Mouse (Mus musculus) lung, postnatal 0 days (tissue): ENCODE results near the gene Necab3. TPM values are rescaled to one million over a fixed set of nuclear protein-coding genes. Genes with fewer than 3 reads are reported as not detected.

ENCODE experiments used
- ATAC-seq: fragments of 200-750 bp; cut with Nextera tagmentation; 2 replicates; pipeline ENCODE4 v1.8.0; 2017; ENCODE audit warnings: moderate library complexity
- DNase-seq: peaks from one replicate; pipeline ENCODE4 v3.0.0-alpha.2; 2016; ENCODE audit warnings: low spot score
- H3K27ac ChIP-seq: fragments of 300-500 bp; sonication (generic); 2 replicates; pipeline ENCODE4 v1.5.1; 2014; ENCODE audit warnings: antibody characterized with exemption, mild to moderate bottlenecking, low read length, mixed read lengths
- H3K27me3 ChIP-seq: fragments of 300-500 bp; sonication (generic); replicated peaks from 2 replicates; pipeline ENCODE4 v1.6.1; 2014; ENCODE audit warnings: low read length, mixed read lengths; ENCODE audit not compliant: insufficient read depth
- H3K36me3 ChIP-seq: fragments of 300-500 bp; sonication (generic); 2 replicates; pipeline ENCODE4 v1.6.1; 2014; ENCODE audit warnings: low read length, mixed read lengths; ENCODE audit not compliant: insufficient read depth
- H3K4me1 ChIP-seq: fragments of 300-500 bp; sonication (generic); 2 replicates; pipeline ENCODE4 v1.6.1; 2014; ENCODE audit warnings: antibody characterized with exemption, low read depth, low read length, mixed read lengths; ENCODE audit not compliant: insufficient read depth
- H3K4me2 ChIP-seq: fragments of 300-500 bp; sonication (generic); replicated peaks from 2 replicates; pipeline ENCODE4 v1.6.1; 2014; ENCODE audit warnings: low read depth, mild to moderate bottlenecking, low read length, moderate library complexity, mixed read lengths
- H3K4me3 ChIP-seq: fragments of 300-500 bp; sonication (generic); 2 replicates; pipeline ENCODE4 v1.5.1; 2014; ENCODE audit warnings: low read depth, low read length
- H3K9ac ChIP-seq: fragments of 300-500 bp; sonication (generic); replicated peaks from 2 replicates; pipeline ENCODE4 v1.6.1; 2014; ENCODE audit warnings: low read depth, mild to moderate bottlenecking
- H3K9me3 ChIP-seq: fragments of 300-500 bp; sonication (generic); 2 replicates; pipeline ENCODE4 v1.6.1; 2016; ENCODE audit warnings: low read length, mixed read lengths
- CTCF ChIP-seq: IDR thresholded peaks from 2 replicates; pipeline ENCODE4 v1.5.1; 2016; ENCODE audit warnings: antibody characterized with exemption, mild to moderate bottlenecking
- EP300 ChIP-seq: IDR thresholded peaks from 2 replicates; pipeline ENCODE4 v1.6.1; 2016; ENCODE audit warnings: antibody characterized with exemption, mild to moderate bottlenecking, control low read depth
- WGBS: fragments of 180-500 bp; shearing (Covaris S2); extraction: QIAGEN DNeasy Blood & Tissue Kit; methylation state at CpG from one replicate; pipeline ENCODE4 v1.1.7; 2014; 5-methylcytosine and 5-hydroxymethylcytosine counted together
- polyA plus RNA-seq: library from polyadenylated mRNA; unstranded; fragments of >200 nt; fragmentation: Nextera tagmentation; extraction: Ambion mirVana; gene quantifications from 2 replicates; pipeline ENCODE4 v1.2.1, GENCODE M21; 2015

Gene Necab3
- polyA plus RNA-seq, 1 experiment from 2014 or later = 0.81 TPM

DNA sequence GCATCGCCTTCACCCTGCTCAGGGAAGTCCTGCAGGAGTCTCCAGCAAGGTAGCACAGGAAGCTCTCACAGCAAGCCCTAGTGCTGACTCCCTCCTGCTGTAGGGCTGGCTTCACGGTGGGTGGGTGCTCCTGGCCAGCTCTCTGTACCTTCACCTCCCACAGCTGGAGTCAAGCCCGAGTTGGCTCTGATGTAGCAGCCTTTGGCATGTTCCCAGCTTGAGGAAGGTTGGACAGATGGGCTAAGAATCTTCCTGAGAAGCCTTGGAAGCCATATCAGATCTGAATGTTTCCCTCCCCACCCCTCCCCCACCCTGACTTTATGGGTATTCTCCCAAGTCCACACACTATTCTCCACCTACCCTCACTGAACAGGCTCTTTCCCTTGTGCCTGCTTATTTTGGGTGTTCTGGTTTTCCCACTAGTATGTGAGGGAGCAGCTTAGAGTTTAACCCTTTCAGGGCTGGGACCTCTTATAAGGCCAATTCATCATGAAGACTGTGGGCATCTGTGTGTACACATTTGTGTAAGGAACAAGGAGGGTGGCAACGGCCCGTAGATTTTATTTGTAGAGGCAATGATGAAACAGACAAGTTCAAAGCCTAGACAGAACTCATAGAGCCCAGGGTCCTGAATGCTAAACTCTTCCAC is 1.4 kb downstream of the Necab3 start:
- Histone ChIP-seq H3K4me2 (no peak overlapping the region), H3K4me3 (no peak overlapping the region), H3K27ac (no peak overlapping the region), H3K27me3 (no peaks in the 10 kb centered on the region), H3K36me3 (no peaks in the 10 kb centered on the region), H3K9ac (no peak overlapping the region), H3K9me3 (no peaks in the 10 kb centered on the region), H3K4me1 (peaks cover 4% of the 10 kb centered on the region; the same call in 1 of the 2 replicates)
- 31% methylated on average over 5 of the region's 5 CpGs for WGBS
- DNase-seq (no peak), ATAC-seq (no peak)
- no peak for TF ChIP-seq CTCF
- TF ChIP-seq EP300 = no peak

DNA sequence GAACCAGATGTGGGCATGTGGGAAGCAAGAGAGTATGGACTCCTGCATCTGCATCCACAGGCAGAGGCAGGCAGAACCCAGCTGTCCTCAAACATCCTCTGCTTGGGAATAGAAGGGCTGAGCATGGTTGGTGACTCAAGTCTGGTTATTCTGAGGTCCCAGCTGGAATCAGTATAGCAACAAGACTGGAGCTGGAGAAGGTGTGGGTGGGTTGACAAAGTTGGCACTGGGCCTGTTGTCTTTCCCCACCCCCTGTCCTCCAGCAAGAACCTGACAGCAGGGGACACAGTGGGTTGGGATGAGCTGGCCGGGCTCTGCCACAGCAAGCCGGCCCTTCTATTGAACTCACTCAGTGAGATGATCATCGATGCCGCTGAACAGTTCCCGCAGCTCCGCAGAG is 3.5 kb downstream of the Necab3 start:
- Histone ChIP-seq H3K4me2 (no peak overlapping the region), H3K27me3 (no peaks in the 10 kb centered on the region), H3K36me3 (no peaks in the 10 kb centered on the region), H3K4me1 (peaks cover 10% of the 10 kb centered on the region; the same call in 1 of the 2 replicates), H3K4me3 (no peak overlapping the region), H3K9ac (no peak overlapping the region), H3K27ac (no peak overlapping the region), H3K9me3 (no peaks in the 10 kb centered on the region)
- DNase-seq = peak; percentile 36
- TF ChIP-seq CTCF (no peak), EP300 (no peak)
- ATAC-seq = 0 out of 2 replicates have a peak, but pooled peaks have one; percentile 1
- WGBS = 75% methylated on average over 6 of the region's 6 CpGs

DNA sequence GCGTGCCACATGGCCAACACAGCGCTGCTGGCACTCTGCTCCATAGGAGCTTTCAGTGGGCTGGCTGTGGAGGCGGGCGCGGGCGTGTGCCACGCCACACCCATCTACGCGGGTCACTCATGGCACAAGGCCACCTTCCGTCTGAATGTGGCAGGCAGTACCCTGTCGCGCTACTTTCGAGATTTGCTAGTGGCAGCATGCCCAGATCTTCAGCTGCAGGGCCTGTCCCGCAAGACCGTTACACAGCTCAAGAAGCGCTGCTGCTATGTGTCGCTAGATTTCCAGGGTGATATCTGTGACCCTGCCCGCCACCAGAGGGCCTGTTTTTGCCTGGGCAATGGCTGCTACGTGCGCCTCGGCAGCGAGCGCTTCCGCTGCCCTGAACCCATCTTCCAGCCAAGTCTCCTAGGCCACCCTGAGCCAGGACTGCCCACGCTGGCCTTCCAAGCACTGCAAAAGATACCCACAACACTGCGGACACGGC is 6.2 kb downstream of the Necab3 start:
- ATAC-seq (peak; percentile 74), DNase-seq (peak; percentile 87)
- Histone ChIP-seq H3K36me3 (no peaks in the 10 kb centered on the region), H3K27ac (no peak overlapping the region), H3K4me3 (peak overlapping the region; percentile 23; the same call in 1 of the 2 replicates), H3K9ac (no peak overlapping the region), H3K4me1 (peaks cover 16% of the 10 kb centered on the region), H3K9me3 (no peaks in the 10 kb centered on the region), H3K27me3 (no peaks in the 10 kb centered on the region), H3K4me2 (peak overlapping the region; percentile 56)
- WGBS = 9% methylated on average over 27 of the region's 27 CpGs
- TF ChIP-seq CTCF (peak; percentile 83), EP300 (no peak)

DNA sequence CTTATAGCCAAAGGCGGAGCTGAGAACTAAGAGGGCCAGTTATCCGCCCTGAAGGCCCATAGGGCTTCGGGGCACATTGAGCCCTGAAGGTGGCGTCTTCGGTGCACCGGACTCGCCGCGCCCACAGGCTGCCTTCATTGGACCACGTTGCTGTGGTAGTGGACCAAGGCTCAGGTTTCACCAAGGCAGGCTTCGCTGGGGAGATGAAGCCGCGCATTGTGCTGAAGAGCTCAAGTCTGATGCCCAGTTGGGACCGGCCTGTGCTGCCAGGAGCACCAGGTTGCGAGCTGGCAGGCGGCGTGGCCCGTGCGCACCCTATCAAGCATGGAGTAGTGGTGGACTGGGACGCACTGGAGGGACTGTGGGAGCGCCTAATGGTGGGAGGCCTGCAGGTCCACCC is 6.8 kb downstream of the Necab3 start:
- H3K9me3 ChIP-seq = no peaks in the 10 kb centered on the region
- peaks cover 16% of the 10 kb centered on the region for H3K4me1 ChIP-seq
- WGBS = 25% methylated on average over 21 of the region's 21 CpGs
- TF ChIP-seq CTCF = peak; percentile 27; the same call in 1 of the 2 replicates
- no peak for TF ChIP-seq EP300
- no peak for DNase-seq
- no peaks in the 10 kb centered on the region for H3K36me3 ChIP-seq
- peak overlapping the region; percentile 23; the same call in 1 of the 2 replicates for H3K4me3 ChIP-seq
- no peaks in the 10 kb centered on the region for H3K27me3 ChIP-seq
- H3K27ac ChIP-seq = no peak overlapping the region
- peak; percentile 6 for ATAC-seq
- no peak overlapping the region for H3K9ac ChIP-seq
- peak overlapping the region; percentile 56 for H3K4me2 ChIP-seq

DNA sequence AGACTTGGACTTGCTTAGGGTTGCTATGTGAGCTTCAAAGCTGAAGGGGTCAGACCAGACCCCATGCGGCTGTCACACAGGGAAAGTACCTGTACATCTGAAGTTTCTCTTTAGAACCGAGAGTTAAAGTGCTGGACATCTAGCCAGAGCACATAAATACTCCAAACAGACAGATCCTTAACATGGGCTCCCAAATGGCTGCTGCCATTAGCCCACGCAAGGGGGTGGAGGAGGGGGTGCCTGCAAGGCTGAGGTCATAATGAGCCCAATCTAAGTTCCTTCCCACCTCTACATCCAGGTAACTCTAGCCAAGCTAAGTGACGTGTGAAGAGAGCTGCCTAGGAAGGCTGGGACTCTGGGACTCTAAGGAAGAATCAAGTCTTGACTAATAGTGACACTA is 7.2 kb downstream of the Necab3 start, which contains the start of gene Actl10:
Gene Actl10 (plus strand): TSS at position 301 of the 400 bp plus-strand sequence.
- no peak for TF ChIP-seq CTCF
- TF ChIP-seq EP300 = no peak
- 74% methylated on average over 4 of the region's 4 CpGs for WGBS
- Histone ChIP-seq H3K4me2 (peak within 1 kb of the TSS; percentile 56), H3K27me3 (no peaks in the 10 kb centered on the region), H3K4me3 (peak within 1 kb of the TSS; percentile 23; the same call in 1 of the 2 replicates), H3K4me1 (peaks cover 16% of the 10 kb centered on the region), H3K36me3 (no peaks in the 10 kb centered on the region), H3K27ac (no peak within 1 kb of the TSS), H3K9ac (no peak within 1 kb of the TSS), H3K9me3 (no peaks in the 10 kb centered on the region)
- ATAC-seq (no peak), DNase-seq (no peak)

DNA sequence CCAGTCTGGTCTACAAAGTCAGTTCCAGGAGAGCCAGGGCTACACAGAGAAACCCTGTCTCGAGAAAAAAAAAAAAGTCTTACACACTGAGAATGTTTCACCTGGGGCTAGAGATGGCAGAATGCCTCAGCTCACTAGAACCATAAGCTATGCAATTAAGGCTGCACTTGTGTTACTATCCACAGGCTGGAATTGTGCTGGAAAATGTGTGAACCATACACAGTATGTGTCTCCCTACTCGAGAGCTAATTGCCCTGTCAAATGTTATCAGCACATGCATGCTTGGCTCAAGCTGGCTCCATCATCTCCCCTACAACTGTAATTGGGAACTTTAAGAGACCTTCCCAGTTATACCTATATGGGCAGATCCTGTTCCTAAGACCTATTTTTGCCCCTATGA is 7.8 kb downstream of the Necab3 start:
- H3K36me3 ChIP-seq = no peaks in the 10 kb centered on the region

More for the DNA sequence above, 7.8 kb downstream of the Necab3 start:
- DNase-seq (no peak), ATAC-seq (no peak)
- H3K27me3 ChIP-seq = no peaks in the 10 kb centered on the region
- WGBS = 73% methylated on average over 2 of the region's 2 CpGs
- H3K9ac ChIP-seq = no peak overlapping the region
- no peaks in the 10 kb centered on the region for H3K9me3 ChIP-seq
- no peak overlapping the region for H3K27ac ChIP-seq
- H3K4me1 ChIP-seq = peaks cover 16% of the 10 kb centered on the region
- no peak overlapping the region for H3K4me2 ChIP-seq
- H3K4me3 ChIP-seq = no peak overlapping the region
- TF ChIP-seq CTCF (no peak), EP300 (no peak)
